Mouse (Mus musculus) lung, adult 2 months (tissue): ENCODE results near the gene Crocc.

Experiments used
- CTCF ChIP-seq: fragments of 200-500 bp; IDR thresholded peaks from 2 replicates; pipeline ENCODE4 v1.5.1; 2011; ENCODE audit warnings: mild to moderate bottlenecking, low read length, control low read depth; ENCODE audit not compliant: insufficient read depth
- POLR2A ChIP-seq: fragments of 200-500 bp; IDR thresholded peaks from 2 replicates; pipeline ENCODE4 v1.6.1; 2011; ENCODE audit warnings: low read depth, mild to moderate bottlenecking, control low read depth, low read length, borderline replicate concordance; ENCODE audit errors: extremely low read depth

DNA sequence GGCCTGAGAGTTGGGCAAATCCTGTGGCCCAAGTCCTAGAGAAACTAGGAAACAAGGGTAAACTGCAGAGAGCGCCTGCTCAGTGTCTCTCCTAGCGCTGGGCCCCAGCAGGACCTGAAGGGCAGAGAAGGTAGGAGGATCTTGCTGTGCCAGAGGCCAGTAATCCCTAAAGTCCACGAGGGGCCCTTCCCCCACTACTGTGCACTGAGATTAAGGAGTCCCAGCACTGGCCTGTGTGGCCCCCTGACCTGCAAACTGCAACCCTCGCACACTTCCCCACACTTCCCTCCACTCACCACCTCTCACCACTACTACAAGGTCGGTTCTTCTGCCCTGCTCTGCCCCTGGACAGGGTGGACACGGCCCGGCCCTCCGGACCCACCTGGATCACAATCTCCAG lies 7.2 kb downstream of the Crocc start:
- TF ChIP-seq CTCF (no peak), POLR2A (no peak)
